Mouse (Mus musculus) 3T3-L1 (cell line): Measurements from ENCODE around the gene Tlr7.

Experiments used
- DNase-seq: peaks from one replicate; pipeline ENCODE4 v3.0.0-alpha.2; 2015; ENCODE audit warnings: low read depth, low spot score

The Tlr7 gene

GRCm38 (mm10) chrX:167276953-167277352 lies 53.4 kb downstream of the Tlr7 start:
- peak; percentile 86 for DNase-seq

- no peak for DNase-seq
Observed at GRCm38 (mm10) chrX:167276551-167276950, 53.8 kb downstream of the Tlr7 start.

- no peak for DNase-seq
Observed at GRCm38 (mm10) chrX:167264086-167264485, 66.3 kb downstream of the Tlr7 start, which contains the start of gene Tlr8. Tlr8 (minus strand) TSS chrX:167264329.

DNA sequence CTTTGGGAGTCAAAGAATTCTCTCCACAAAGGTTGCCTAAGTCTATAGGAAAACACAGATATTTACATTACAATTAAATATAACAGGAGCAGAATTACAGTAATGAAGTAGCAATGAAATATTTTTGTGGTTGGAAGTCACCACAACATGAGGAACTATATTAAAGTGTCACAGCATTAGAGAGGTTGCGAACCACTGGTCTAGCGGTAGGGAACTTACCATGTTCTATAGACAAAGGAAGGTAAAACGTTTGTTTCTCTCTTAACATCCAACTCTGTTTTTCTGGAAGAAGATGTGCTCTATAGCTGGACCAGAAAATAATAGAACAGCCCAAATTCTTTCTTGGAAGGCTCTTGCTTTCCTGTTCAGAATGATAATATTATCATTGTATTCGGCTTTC lies 66.8 kb downstream of the Tlr7 start:
- no peak for DNase-seq
